Mouse (Mus musculus) heart, embryonic 13.5 days (tissue): ENCODE measurements around the gene Arhgef3. TPM values are rescaled to one million over a fixed set of nuclear protein-coding genes. Genes with fewer than 3 reads are reported as not detected.
A peak's percentile ranks its signal among the peaks of the same experiment; 100 is the strongest.

ENCODE experiments used
- ATAC-seq: fragments of 200-750 bp; cut with Nextera tagmentation; 2 replicates; pipeline ENCODE4 v1.8.0; 2017; ENCODE audit warnings: moderate TSS enrichment; ENCODE audit not compliant: insufficient number of reproducible peaks, low FRiP score, low TSS enrichment; ENCODE audit errors: extremely low read depth
- H3K27ac ChIP-seq: fragments of 300-500 bp; sonication (generic); replicated peaks from 2 replicates; pipeline ENCODE4 v1.5.1; 2015; ENCODE audit warnings: moderate library complexity, mild to moderate bottlenecking, inconsistent platforms
- H3K27me3 ChIP-seq: fragments of 300-500 bp; sonication (generic); replicated peaks from 2 replicates; pipeline ENCODE4 v1.6.1; 2015; ENCODE audit warnings: mild to moderate bottlenecking, inconsistent platforms
- H3K36me3 ChIP-seq: fragments of 300-500 bp; sonication (generic); 2 replicates; pipeline ENCODE4 v1.6.1; 2015; ENCODE audit warnings: mild to moderate bottlenecking, inconsistent platforms
- H3K4me1 ChIP-seq: fragments of 300-500 bp; sonication (generic); 2 replicates; pipeline ENCODE4 v1.6.1; 2015; ENCODE audit warnings: inconsistent platforms
- H3K4me2 ChIP-seq: fragments of 300-500 bp; sonication (generic); 2 replicates; pipeline ENCODE4 v1.6.1; 2015; ENCODE audit warnings: inconsistent platforms, mild to moderate bottlenecking, moderate library complexity
- H3K4me3 ChIP-seq: fragments of 300-500 bp; sonication (generic); 2 replicates; pipeline ENCODE4 v1.5.1; 2015; ENCODE audit warnings: moderate library complexity, mild to moderate bottlenecking, inconsistent platforms
- H3K9ac ChIP-seq: fragments of 300-500 bp; sonication (generic); 2 replicates; pipeline ENCODE4 v1.6.1; 2015; ENCODE audit warnings: inconsistent platforms, mild to moderate bottlenecking, moderate library complexity
- H3K9me3 ChIP-seq: fragments of 300-500 bp; sonication (generic); 2 replicates; pipeline ENCODE4 v1.6.1; 2016; ENCODE audit warnings: inconsistent platforms
- WGBS: fragments of 180-500 bp; shearing (Covaris S2); methylation state at CpG from one replicate; pipeline ENCODE4 v1.1.7; 2015; ENCODE audit warnings: mixed read lengths; 5-methylcytosine and 5-hydroxymethylcytosine counted together
- polyA plus RNA-seq: library from polyadenylated mRNA; unstranded; fragments of >200 nt; fragmentation: Nextera tagmentation; extraction: Ambion mirVana; gene quantifications from 2 replicates; pipeline ENCODE4 v1.2.1, GENCODE M21; 2015

The Arhgef3 gene
- polyA plus RNA-seq, 1 experiment from 2014 or later = 13.2 TPM

DNA sequence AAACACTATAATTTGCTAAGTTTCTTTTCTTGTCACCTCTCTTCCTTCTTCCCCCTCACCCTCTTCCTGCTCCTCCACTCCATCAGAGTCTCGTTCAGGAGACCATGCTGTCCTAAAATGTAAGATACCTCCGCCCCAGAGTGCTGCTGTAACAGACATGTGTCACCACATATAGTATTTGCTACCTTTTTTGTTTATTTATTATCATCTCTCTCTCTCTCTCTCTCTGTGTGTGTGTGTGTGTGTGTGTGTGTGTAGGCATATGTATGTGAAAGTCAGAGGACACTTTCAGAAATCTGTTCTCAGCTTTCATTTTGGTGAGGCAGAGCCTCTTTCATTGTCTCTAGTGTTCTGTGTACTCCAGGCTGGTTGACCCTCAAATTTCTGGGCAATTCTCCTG, 119.0 kb downstream of the Arhgef3 start:
- peaks cover 69% of the 10 kb centered on the region for H3K4me1 ChIP-seq
- 69% methylated on average over 2 of the region's 2 CpGs for WGBS

DNA sequence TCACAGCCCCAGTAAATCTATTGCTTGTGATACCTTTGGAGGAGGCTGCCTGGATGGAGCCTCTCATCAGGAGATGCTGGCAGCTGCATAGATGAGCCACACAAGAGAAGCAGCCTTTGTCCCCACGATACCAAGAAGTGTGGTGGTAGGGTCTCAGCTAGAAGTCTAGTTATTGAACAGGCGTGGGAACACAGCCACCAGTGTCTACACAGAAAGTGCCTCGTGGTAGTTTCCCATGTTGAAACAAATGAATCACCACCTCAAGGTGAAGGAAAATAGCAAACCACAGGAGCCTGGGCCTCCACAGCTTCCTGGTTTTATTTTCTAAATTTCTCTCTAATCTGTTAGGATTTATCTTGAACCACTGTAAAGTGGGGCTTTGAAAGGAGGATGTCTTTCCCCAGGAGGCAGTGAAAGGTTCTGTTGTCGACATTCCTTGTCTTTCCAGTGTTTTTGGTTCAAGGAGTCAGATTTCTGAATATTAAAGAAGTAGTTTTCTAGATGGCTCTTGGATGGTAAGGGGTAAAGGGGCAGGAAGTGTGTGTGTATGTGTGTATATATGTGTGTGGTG, 119.7 kb downstream of the Arhgef3 start:
- no peaks in the 10 kb centered on the region for H3K36me3 ChIP-seq
- H3K4me2 ChIP-seq = no peak overlapping the region
- H3K9ac ChIP-seq = no peak overlapping the region
- ATAC-seq = no peak
- WGBS = 56% methylated on average over 4 of the region's 4 CpGs
- no peaks in the 10 kb centered on the region for H3K9me3 ChIP-seq
- no peak overlapping the region for H3K27ac ChIP-seq
- no peaks in the 10 kb centered on the region for H3K27me3 ChIP-seq
- peaks cover 62% of the 10 kb centered on the region for H3K4me1 ChIP-seq
- H3K4me3 ChIP-seq = no peak overlapping the region

More for the DNA sequence above, 119.0 kb downstream of the Arhgef3 start:
- no peak overlapping the region for H3K4me2 ChIP-seq
- no peak overlapping the region for H3K4me3 ChIP-seq
- ATAC-seq = no peak
- H3K36me3 ChIP-seq = no peaks in the 10 kb centered on the region
- H3K9ac ChIP-seq = no peak overlapping the region
- H3K27ac ChIP-seq = no peak overlapping the region
- H3K27me3 ChIP-seq = no peaks in the 10 kb centered on the region
- no peaks in the 10 kb centered on the region for H3K9me3 ChIP-seq

DNA sequence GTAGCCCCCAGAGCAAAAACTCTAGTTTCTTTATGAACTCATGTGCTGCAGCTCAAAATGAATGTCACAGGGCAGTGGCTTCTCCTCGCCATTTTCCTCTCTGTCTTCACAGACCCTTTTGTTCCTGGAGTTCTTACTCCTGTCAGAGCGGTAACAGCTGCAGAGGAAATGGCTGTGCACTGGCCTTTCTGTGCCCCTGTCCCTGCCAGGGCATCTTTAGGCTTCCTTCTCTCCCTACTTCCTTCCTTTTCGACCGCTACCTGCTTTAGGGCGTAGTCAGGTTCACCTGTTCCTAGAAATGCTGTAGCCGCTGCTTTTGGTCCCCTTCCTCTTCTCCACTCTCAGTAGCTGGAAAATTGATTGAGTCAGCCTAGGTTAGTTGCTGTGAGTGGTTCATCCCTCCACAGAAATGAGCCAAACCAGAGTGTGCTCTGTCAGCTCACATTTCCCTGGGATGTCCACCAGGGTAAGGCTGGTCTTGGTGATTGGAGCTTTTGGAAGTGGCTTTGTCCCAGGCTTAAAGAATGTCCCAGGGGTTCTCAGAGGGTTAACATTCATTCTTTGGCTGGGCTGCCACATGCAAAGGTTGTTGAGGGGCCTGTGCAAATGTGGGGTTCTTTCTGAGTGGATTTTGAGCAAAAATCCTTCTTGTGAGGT, 121.3 kb downstream of the Arhgef3 start:
- Histone ChIP-seq H3K4me3 (no peak overlapping the region), H3K9me3 (no peaks in the 10 kb centered on the region), H3K27ac (0 out of 2 replicates have a peak overlapping the region, but pooled peaks have one; percentile 12), H3K4me1 (peaks cover 46% of the 10 kb centered on the region), H3K36me3 (no peaks in the 10 kb centered on the region), H3K4me2 (no peak overlapping the region), H3K27me3 (no peaks in the 10 kb centered on the region), H3K9ac (no peak overlapping the region)
- no peak for ATAC-seq
- WGBS = 66% methylated on average over 6 of the region's 6 CpGs

DNA sequence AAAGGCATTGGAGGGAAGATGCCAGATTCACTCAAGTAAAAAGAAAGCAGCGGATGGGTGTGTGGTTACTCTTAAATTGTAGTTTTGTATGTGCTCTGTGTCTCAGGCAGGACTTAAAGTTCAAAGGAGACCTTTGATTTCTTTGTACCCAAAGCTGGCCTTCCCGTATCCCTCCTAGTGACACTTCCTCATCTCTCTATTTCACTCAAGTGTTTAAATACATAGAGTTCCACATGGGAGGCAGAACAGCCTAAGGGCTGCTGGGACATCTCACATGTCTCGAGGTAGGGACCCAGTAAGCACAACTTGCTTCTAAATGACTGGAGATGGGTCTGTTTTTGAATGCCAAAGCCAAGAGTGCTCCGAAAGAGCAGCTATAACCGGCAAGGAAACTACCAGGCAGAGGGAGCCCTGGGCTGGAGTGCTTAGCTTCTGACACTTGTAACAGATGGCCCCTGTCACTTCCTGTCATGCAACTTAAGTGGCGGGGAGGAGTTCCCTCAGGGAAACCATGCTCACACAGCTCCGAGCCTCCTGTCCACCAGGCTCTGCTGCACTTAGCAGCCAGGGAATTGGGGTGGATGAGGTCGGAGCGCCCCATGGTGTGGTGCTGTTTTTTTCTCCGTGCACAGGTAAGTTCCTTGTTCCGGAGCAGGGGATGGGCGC, 123.0 kb downstream of the Arhgef3 start:
- H3K27me3 ChIP-seq = no peaks in the 10 kb centered on the region
- H3K27ac ChIP-seq = peak overlapping the region; percentile 74
- no peaks in the 10 kb centered on the region for H3K9me3 ChIP-seq
- H3K9ac ChIP-seq = peak overlapping the region; percentile 72
- WGBS = 23% methylated on average over 12 of the region's 12 CpGs
- H3K4me2 ChIP-seq = peak overlapping the region; percentile 67
- H3K4me3 ChIP-seq = peak overlapping the region; percentile 40
- H3K4me1 ChIP-seq = peaks cover 41% of the 10 kb centered on the region
- ATAC-seq = no peak
- no peaks in the 10 kb centered on the region for H3K36me3 ChIP-seq

DNA sequence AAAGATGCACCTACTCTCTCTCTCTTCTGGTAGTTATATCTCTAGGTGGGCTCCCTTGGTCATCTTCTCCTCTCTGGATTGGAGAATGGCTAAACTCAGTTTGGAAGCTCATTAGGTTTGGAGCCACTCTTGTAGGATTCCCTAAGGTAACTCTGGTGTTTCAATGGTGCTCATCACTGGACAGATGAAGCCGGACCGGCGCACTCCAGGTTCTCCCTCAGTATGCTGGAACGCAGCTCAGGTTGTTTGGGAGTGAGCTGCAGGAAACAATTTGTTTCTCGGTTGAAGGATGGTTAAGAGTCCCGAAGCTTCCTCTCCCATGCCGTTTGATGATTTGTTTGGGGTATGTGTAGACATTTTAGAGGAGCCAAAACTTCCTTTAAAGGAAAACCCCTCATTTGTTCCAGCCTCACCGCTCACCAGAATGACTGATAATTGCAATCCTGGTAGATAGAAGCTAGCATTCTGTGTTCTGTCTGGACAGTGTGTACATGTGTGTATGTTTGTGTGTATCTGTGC, 124.0 kb downstream of the Arhgef3 start:
- no peaks in the 10 kb centered on the region for H3K36me3 ChIP-seq
- peak overlapping the region; percentile 40 for H3K4me3 ChIP-seq
- H3K9me3 ChIP-seq = no peaks in the 10 kb centered on the region
- peak overlapping the region; percentile 1; the same call in 1 of the 2 replicates for H3K9ac ChIP-seq
- no peak for ATAC-seq
- H3K27me3 ChIP-seq = no peaks in the 10 kb centered on the region
- H3K27ac ChIP-seq = 0 out of 2 replicates have a peak overlapping the region, but pooled peaks have one; percentile 74
- H3K4me1 ChIP-seq = peaks cover 38% of the 10 kb centered on the region
- WGBS = 70% methylated on average over 8 of the region's 8 CpGs
- peak overlapping the region; percentile 67 for H3K4me2 ChIP-seq

DNA sequence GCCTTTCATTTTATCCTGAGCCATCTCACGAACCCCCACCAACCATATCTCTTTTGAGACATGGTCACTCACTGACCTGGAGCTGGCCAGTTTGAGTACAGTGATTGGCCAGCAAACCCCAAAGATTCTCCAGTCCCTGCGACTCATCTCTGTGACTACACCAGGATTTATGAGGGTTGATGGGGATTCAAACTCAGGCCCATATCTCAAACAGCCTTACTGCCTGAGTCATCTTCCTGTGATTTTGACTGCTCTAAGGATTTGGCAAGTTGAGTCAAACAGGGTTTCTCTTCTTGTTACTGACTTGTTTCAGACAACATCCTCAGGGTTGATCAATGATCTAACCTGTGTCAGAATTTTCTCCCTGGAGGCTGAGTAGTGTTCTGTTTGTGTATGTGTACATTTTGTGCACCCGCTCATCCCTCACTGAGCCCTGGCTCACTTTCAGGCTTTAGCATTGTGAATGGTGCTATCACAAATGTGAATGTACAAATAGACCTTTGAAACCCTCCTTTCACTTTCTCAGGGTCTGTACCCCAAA, 124.9 kb downstream of the Arhgef3 start:
- Histone ChIP-seq H3K4me2 (no peak overlapping the region), H3K27ac (no peak overlapping the region), H3K27me3 (no peaks in the 10 kb centered on the region), H3K9me3 (no peaks in the 10 kb centered on the region), H3K4me3 (no peak overlapping the region), H3K9ac (no peak overlapping the region), H3K36me3 (no peaks in the 10 kb centered on the region), H3K4me1 (peaks cover 38% of the 10 kb centered on the region)
- ATAC-seq = no peak
- WGBS = 77% methylated on average over 3 of the region's 3 CpGs

DNA sequence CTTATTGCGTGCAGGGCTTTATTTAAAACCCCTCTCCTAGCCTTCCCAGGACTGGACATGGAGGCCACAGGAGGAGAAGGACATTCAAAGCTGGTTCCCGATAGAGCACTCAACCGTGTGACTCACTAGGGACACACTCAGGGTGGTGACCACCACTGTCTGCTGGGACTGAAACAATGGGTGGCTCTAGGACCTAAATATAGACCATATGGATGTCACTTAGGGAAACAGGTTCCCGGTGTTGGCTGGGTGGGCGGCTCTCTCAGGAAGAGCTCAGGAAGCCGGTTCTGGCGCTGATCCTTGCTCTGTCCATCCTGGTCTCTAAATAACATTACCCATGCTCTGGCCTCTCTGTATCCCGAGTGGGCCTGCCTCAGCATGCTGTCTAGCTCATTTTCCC, 127.6 kb downstream of the Arhgef3 start:
- no peaks in the 10 kb centered on the region for H3K36me3 ChIP-seq
- 54% methylated on average over 8 of the region's 8 CpGs for WGBS

DNA sequence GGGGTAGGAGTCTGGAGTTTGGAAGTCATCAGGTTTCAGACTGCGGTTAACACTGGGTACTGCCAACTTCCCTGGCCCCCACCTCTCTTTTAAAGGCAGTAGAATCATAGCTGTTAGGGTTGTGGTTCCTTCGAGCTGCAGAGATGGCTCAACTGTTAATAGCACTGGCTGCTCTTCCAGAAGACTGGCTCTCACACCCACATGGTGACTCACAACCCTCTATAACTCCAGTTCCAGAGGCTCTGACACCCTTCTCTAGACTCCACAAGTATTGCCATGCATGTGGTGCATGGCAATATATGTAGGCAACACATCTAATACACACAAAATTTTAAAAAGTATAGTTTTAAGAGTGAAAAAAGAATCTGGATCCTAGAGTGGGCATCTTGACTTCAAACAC, 128.1 kb downstream of the Arhgef3 start:
- WGBS = 74% methylated on average over 2 of the region's 2 CpGs
- no peaks in the 10 kb centered on the region for H3K27me3 ChIP-seq
- no peak overlapping the region; the same call in 1 of the 2 replicates for H3K27ac ChIP-seq
- H3K4me3 ChIP-seq = no peak overlapping the region
- H3K9ac ChIP-seq = no peak overlapping the region
- 0 out of 2 replicates have a peak overlapping the region, but pooled peaks have one; percentile 2 for H3K4me2 ChIP-seq
- H3K36me3 ChIP-seq = no peaks in the 10 kb centered on the region
- peaks cover 17% of the 10 kb centered on the region for H3K4me1 ChIP-seq
- no peak for ATAC-seq
- H3K9me3 ChIP-seq = no peaks in the 10 kb centered on the region

More for the DNA sequence above, 127.6 kb downstream of the Arhgef3 start:
- Histone ChIP-seq H3K27ac (peak overlapping the region; percentile 6; the same call in 1 of the 2 replicates), H3K9me3 (no peaks in the 10 kb centered on the region), H3K4me1 (peaks cover 22% of the 10 kb centered on the region), H3K4me3 (no peak overlapping the region), H3K4me2 (0 out of 2 replicates have a peak overlapping the region, but pooled peaks have one; percentile 2), H3K27me3 (no peaks in the 10 kb centered on the region), H3K9ac (no peak overlapping the region)
- ATAC-seq = no peak

DNA sequence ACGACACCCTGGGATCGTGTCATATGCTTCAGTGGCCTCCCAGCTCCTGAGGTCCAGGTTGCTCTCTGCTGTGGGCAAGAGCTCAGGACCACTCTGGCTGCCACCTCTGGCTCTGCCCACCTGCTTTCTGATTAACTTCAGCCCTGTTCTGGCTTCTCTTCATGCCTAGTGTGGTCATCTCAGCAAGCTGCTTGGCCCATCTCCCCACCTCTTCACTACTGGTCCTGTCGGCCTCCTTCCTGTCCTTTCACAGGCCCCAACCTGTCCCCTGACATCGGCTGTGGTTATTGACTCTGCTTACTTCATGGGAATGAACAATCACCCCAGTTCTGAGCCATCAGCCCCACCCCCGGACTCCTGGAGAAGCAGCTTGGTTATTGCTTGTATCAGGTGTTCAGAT, 128.9 kb downstream of the Arhgef3 start:
- no peak overlapping the region for H3K4me2 ChIP-seq
- H3K4me1 ChIP-seq = peaks cover 9% of the 10 kb centered on the region
- H3K4me3 ChIP-seq = no peak overlapping the region
- no peaks in the 10 kb centered on the region for H3K36me3 ChIP-seq
- H3K27ac ChIP-seq = no peak overlapping the region
- no peaks in the 10 kb centered on the region for H3K9me3 ChIP-seq
- no peak overlapping the region for H3K9ac ChIP-seq
- H3K27me3 ChIP-seq = no peaks in the 10 kb centered on the region
- WGBS = 75% methylated on average over 5 of the region's 5 CpGs
- ATAC-seq = no peak

DNA sequence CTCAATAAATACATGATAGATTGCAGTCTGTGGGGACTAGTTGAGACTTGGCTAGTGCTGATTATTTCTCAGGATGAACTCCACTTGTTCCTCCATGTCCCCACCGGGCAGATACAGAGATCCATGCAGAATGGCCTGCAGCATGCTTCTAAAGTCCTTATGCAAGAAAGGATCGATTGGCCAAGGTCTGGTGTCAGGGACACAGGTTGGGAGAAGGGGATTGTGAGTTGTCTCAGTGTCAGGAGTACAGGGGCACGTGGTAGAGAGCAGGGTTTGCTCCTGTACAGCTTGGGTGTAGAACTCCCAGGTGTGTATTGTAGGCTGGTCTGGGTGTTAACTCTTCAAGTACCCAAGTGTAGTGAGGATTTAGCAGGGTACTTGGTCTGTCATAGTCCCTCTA, 130.2 kb downstream of the Arhgef3 start:
- peaks cover 9% of the 10 kb centered on the region for H3K4me1 ChIP-seq
- no peak overlapping the region for H3K4me3 ChIP-seq
- 73% methylated on average over 3 of the region's 3 CpGs for WGBS
- no peak overlapping the region for H3K9ac ChIP-seq
- no peak overlapping the region for H3K4me2 ChIP-seq
- no peak overlapping the region for H3K27ac ChIP-seq
- no peaks in the 10 kb centered on the region for H3K27me3 ChIP-seq
- H3K9me3 ChIP-seq = no peaks in the 10 kb centered on the region
- no peaks in the 10 kb centered on the region for H3K36me3 ChIP-seq
- no peak for ATAC-seq

DNA sequence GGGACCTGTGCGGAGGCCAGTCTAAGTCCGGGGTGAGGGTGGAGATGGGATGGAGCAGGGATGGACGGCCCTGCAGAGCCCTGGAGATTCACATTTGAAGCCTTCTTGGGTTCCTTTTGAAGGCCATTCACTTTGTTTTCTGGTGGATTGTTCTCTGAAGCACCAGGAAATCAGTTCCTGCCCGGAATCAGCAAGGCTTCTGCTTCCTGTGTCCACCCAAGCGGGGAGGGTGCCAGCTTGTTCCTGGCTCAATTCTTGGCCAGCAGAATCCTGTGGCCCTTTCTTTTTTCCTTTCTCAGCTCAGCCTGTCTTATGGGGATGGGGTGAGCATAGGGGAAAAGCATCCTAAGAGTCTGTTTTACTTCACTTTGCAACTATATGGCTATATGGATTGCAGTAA, 131.7 kb downstream of the Arhgef3 start:
- no peaks in the 10 kb centered on the region for H3K9me3 ChIP-seq
- H3K4me2 ChIP-seq = no peak overlapping the region
- H3K27ac ChIP-seq = no peak overlapping the region; the same call in 1 of the 2 replicates
- peaks cover 9% of the 10 kb centered on the region for H3K4me1 ChIP-seq
- no peaks in the 10 kb centered on the region for H3K27me3 ChIP-seq
- H3K4me3 ChIP-seq = no peak overlapping the region
- no peak overlapping the region for H3K9ac ChIP-seq
- ATAC-seq = no peak
- 71% methylated on average over 5 of the region's 5 CpGs for WGBS
- no peaks in the 10 kb centered on the region for H3K36me3 ChIP-seq
